Mouse (Mus musculus) forebrain, postnatal 0 days (tissue): ENCODE data around the gene Cntfr. TPM values are rescaled to one million over a fixed set of nuclear protein-coding genes. Genes with fewer than 3 reads are reported as not detected.

ENCODE experiments used
- ATAC-seq: fragments of 200-750 bp; cut with Nextera tagmentation; 2 replicates; pipeline ENCODE4 v1.8.0; 2017; ENCODE audit warnings: mild to moderate bottlenecking, moderate library complexity
- DNase-seq: peaks from one replicate; pipeline ENCODE4 v3.0.0-alpha.2; 2015
- H3K27ac ChIP-seq: fragments of 300-500 bp; sonication (generic); 2 replicates; pipeline ENCODE4 v1.5.1; 2014; ENCODE audit warnings: low read depth, mild to moderate bottlenecking, antibody characterized with exemption, low read length, moderate library complexity, mixed read lengths
- H3K27me3 ChIP-seq: fragments of 300-500 bp; sonication (generic); 2 replicates; pipeline ENCODE4 v1.6.1; 2014; ENCODE audit warnings: mild to moderate bottlenecking, low read length, mixed read lengths; ENCODE audit not compliant: insufficient read depth
- H3K36me3 ChIP-seq: fragments of 300-500 bp; sonication (generic); 2 replicates; pipeline ENCODE4 v1.6.1; 2014; ENCODE audit warnings: mild to moderate bottlenecking, moderate library complexity; ENCODE audit not compliant: insufficient read depth
- H3K4me1 ChIP-seq: fragments of 300-500 bp; sonication (generic); 2 replicates; pipeline ENCODE4 v1.6.1; 2014; ENCODE audit warnings: antibody characterized with exemption; ENCODE audit not compliant: insufficient read depth
- H3K4me2 ChIP-seq: fragments of 300-500 bp; sonication (generic); 2 replicates; pipeline ENCODE4 v1.6.1; 2014; ENCODE audit warnings: low read depth, mild to moderate bottlenecking, moderate library complexity
- H3K4me3 ChIP-seq: fragments of 300-500 bp; sonication (generic); 2 replicates; pipeline ENCODE4 v1.5.1; 2014; ENCODE audit warnings: low read depth, low read length, mixed read lengths
- H3K9ac ChIP-seq: fragments of 300-500 bp; sonication (generic); 2 replicates; pipeline ENCODE4 v1.6.1; 2014; ENCODE audit warnings: mild to moderate bottlenecking
- H3K9me3 ChIP-seq: fragments of 300-500 bp; sonication (generic); 2 replicates; pipeline ENCODE4 v1.6.1; 2016; ENCODE audit warnings: low read length
- CTCF ChIP-seq: sonication (generic); IDR thresholded peaks from 2 replicates; pipeline ENCODE4 v1.5.1; 2016; ENCODE audit warnings: antibody characterized with exemption, control low read depth, low read depth
- WGBS: fragments of 180-500 bp; shearing (Covaris S2); extraction: QIAGEN DNeasy Blood & Tissue Kit; methylation state at CpG from one replicate; pipeline ENCODE4 v1.1.7; 2014; 5-methylcytosine and 5-hydroxymethylcytosine counted together
- polyA plus RNA-seq: library from polyadenylated mRNA; unstranded; fragments of >200 nt; fragmentation: Nextera tagmentation; extraction: Ambion mirVana; gene quantifications from 2 replicates; pipeline ENCODE4 v1.2.1, GENCODE M21; 2015
- total RNA-seq: library from RNA; depleted of rRNA; stranded (reverse); fragments of >200 nt; gene quantifications from 2 replicates; pipeline ENCODE4 v1.2.3, GENCODE M21; 2014

The Cntfr gene
- total and polyA plus RNA-seq, 2 experiments from 2014 or later, result 14.2 to 25.9 TPM

DNA sequence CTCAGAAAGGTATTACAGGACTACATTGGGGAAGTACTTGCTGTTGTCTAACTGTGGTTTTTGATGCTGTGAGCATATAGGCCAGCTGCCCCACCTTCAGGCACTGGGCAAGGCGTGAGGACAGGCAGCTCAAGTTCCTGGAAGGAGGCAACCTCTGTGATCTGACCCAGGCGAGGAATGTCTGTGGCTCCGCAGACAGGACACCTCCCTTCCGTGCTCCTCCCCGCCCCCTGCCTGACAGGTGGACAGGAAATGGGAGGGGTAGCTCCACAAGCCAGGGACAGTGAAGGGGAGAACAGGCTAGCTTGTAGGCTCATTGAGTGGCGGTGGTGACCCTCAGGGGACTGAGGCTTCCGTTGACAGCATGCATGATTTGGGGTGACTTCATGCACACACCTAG is 32.4 kb downstream of the Cntfr start:
- Histone ChIP-seq H3K4me3 (no peak overlapping the region), H3K9ac (no peak overlapping the region), H3K4me2 (no peak overlapping the region), H3K9me3 (no peaks in the 10 kb centered on the region), H3K4me1 (no peaks in the 10 kb centered on the region), H3K36me3 (peaks cover 6% of the 10 kb centered on the region; the same call in 1 of the 2 replicates), H3K27me3 (no peaks in the 10 kb centered on the region), H3K27ac (no peak overlapping the region)
- 77% methylated on average over 7 of the region's 7 CpGs for WGBS
- TF ChIP-seq CTCF, result no peak
- ATAC-seq (no peak), DNase-seq (no peak)

DNA sequence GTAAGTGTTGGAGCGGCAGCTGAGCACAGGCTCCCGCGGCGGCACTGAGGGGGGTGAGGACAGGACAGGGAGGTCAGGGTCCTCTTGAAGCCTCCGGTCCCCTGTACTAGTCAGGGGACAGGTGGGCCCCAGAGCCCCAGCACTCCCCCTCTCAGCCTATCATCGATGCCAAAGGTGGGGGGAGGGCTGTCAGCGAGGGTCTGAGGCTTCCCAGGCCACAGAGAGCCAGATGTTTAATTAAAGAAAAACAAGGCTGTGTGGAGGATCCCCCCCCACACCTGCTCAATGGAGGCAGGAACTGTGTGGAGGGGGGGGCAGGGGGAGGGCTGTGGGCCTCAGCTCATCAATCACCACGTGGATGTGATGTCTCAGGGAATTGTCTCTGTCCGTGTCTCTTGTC is 33.3 kb downstream of the Cntfr start:
- peaks cover 6% of the 10 kb centered on the region; the same call in 1 of the 2 replicates for H3K36me3 ChIP-seq
- no peak for TF ChIP-seq CTCF
- no peak overlapping the region for H3K27ac ChIP-seq
- DNase-seq (no peak), ATAC-seq (no peak)
- 68% methylated on average over 9 of the region's 9 CpGs for WGBS
- no peak overlapping the region for H3K4me3 ChIP-seq
- no peaks in the 10 kb centered on the region for H3K9me3 ChIP-seq
- H3K4me1 ChIP-seq, result no peaks in the 10 kb centered on the region
- no peak overlapping the region for H3K4me2 ChIP-seq
- H3K27me3 ChIP-seq, result no peaks in the 10 kb centered on the region
- H3K9ac ChIP-seq, result no peak overlapping the region

DNA sequence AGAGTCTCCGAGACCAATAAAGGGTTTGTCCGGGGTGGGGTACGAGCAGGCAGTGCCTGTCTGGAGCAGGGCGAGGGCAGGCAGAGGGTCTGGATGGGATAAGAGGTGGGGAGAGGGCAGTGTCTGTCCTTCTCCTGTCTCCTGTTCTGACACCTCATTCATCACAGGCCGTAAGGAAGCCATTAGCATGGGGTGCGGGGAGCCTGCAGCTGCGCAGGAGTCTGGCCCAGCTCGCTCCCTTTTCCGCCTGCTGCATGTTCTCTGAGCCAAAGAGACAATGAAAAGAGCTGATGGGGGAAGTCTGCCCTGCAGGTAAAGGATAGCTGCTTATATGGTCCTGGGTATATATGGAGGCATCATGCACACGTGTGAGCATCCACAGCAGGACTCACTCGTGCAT is 34.2 kb downstream of the Cntfr start:
- Histone ChIP-seq H3K4me2 (no peak overlapping the region), H3K4me3 (no peak overlapping the region), H3K9me3 (no peaks in the 10 kb centered on the region), H3K9ac (no peak overlapping the region), H3K4me1 (no peaks in the 10 kb centered on the region), H3K36me3 (peaks cover 6% of the 10 kb centered on the region; the same call in 1 of the 2 replicates), H3K27ac (no peak overlapping the region), H3K27me3 (no peaks in the 10 kb centered on the region)
- no peak for TF ChIP-seq CTCF
- ATAC-seq, result no peak
- 80% methylated on average over 11 of the region's 11 CpGs for WGBS
- no peak for DNase-seq

DNA sequence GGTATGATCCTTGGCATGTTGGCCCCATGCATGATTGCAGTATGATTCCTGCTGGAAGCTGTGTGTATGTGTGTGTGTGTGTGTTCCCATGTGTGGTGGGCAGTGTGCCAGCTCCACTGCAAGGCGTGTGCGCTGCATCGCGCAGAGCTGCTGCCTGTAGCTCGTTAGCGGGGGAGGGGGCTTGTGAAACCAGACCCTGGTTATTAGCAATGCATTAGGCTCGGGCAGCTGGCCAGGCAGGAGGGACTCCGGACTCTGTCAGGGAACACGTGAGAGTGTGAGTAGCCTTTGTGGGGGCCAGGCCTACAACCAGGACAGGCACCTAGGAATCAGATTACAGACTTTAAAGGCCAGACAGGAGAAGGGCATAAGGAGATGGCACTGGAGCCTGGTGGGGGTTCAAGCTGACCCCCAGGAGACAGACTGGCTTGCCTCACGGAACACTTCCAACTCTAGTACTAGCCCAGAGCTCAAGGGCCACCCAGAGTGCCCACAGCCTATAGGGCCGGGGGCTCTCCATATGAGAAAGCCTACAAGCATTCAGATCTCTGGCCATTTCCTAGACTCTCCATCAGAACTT is 35.9 kb downstream of the Cntfr start:
- no peaks in the 10 kb centered on the region for H3K9me3 ChIP-seq
- no peak overlapping the region for H3K27ac ChIP-seq
- H3K4me1 ChIP-seq, result no peaks in the 10 kb centered on the region
- H3K4me2 ChIP-seq, result no peak overlapping the region
- ATAC-seq (peak; percentile 21; the same call in 1 of the 2 replicates), DNase-seq (peak; percentile 62)
- TF ChIP-seq CTCF, result no peak
- no peak overlapping the region for H3K9ac ChIP-seq
- H3K27me3 ChIP-seq, result no peaks in the 10 kb centered on the region
- H3K36me3 ChIP-seq, result peaks cover 6% of the 10 kb centered on the region; the same call in 1 of the 2 replicates
- no peak overlapping the region for H3K4me3 ChIP-seq
- WGBS, result 19% methylated on average over 11 of the region's 11 CpGs

DNA sequence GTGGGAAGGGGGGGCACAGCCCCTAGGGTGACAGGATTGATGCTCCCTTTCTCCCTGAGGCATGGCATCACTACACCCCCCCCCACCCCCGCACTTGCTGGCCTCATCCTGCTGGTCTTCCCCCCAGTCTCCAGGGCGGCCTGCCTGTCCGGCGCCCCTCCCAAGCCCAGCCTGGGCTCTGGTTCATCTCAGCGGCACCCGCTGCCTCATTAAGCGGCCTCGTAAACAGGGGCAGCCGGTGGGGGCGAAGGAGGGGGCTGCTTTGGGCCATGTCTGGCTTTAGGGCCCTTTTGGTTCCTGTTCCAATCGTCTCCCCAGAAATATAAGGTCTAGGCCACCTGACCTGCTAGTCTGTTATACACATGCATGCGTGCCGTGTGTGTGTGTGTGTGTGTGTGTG is 37.3 kb downstream of the Cntfr start:
- H3K4me3 ChIP-seq, result no peak overlapping the region
- ATAC-seq, result no peak
- peaks cover 6% of the 10 kb centered on the region; the same call in 1 of the 2 replicates for H3K36me3 ChIP-seq
- no peak for DNase-seq
- H3K4me1 ChIP-seq, result no peaks in the 10 kb centered on the region
- no peaks in the 10 kb centered on the region for H3K9me3 ChIP-seq
- no peak overlapping the region for H3K9ac ChIP-seq
- no peak for TF ChIP-seq CTCF
- no peaks in the 10 kb centered on the region for H3K27me3 ChIP-seq
- no peak overlapping the region for H3K27ac ChIP-seq
- H3K4me2 ChIP-seq, result no peak overlapping the region
- WGBS, result 40% methylated on average over 13 of the region's 13 CpGs

DNA sequence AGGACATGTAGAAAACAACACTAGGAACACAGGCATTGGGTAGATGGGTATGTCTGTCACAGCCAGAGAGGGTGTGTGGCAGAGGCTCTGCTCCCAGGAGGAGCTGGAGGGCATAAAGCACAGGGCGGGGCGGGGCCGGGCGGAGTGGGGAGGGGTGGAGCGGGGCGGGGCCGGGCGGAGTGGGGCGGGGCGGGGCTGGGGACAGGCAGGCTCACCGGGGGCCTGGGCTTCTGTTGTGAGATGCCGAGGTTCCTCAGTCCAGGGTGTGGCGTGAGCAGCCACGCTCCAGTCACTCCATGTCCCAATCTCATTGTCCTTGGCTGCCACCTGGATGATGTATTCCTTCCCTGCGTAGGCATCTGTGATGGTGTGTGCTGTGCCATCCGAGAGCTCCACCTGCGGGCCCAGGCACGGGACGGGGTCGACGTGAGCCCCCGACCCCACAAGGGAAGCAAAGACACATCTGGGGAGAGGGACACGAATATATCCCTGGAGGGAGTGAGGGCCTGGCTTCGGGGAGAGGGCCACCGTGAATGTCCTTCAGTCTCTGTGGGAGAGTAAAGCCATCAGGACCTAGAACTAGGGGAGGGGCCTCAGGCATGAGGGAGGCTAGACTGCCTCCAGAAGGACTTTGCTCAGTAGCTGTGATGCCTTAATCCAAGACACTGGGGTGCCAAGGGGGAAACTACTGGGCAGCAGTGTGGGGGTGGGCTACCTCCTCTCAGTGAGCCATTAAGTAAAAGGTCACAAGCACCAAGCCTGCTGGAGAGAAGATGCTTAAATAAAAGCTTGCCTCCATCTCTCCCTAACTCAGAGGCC is 38.1 kb downstream of the Cntfr start:
- 27% methylated on average over 25 of the region's 25 CpGs for WGBS
- no peak overlapping the region for H3K9ac ChIP-seq
- no peaks in the 10 kb centered on the region for H3K27me3 ChIP-seq
- no peak overlapping the region for H3K4me2 ChIP-seq
- no peak overlapping the region for H3K27ac ChIP-seq
- no peak for DNase-seq
- no peak for TF ChIP-seq CTCF
- peaks cover 6% of the 10 kb centered on the region; the same call in 1 of the 2 replicates for H3K36me3 ChIP-seq
- no peaks in the 10 kb centered on the region for H3K9me3 ChIP-seq
- H3K4me3 ChIP-seq, result no peak overlapping the region
- ATAC-seq, result no peak
- H3K4me1 ChIP-seq, result no peaks in the 10 kb centered on the region

DNA sequence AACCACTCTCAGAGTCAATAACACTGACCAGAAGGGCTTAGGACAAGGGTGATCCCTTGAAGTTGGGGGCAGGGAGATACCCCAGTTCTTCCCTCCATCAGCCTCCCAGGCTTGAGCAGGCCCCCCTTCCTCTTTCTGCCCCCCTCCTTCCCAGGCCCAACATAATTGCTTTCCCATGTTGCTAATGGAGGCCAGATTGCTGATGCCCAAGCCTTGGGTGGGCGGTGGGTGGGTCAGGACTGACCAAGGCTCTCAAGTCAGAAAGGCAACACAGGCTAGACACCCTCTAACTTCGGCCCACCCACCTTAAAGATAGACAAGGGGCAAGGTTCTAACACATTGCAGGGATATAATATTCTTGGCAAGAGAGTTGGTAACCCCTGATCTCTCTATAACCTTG is 41.4 kb downstream of the Cntfr start:
- DNase-seq (no peak), ATAC-seq (no peak)
- H3K9me3 ChIP-seq, result no peaks in the 10 kb centered on the region
- TF ChIP-seq CTCF, result no peak
- H3K4me3 ChIP-seq, result no peak overlapping the region
- no peak overlapping the region for H3K27ac ChIP-seq
- H3K27me3 ChIP-seq, result no peaks in the 10 kb centered on the region
- whole genome bisulfite sequencing, result 82% methylated on average over 2 of the region's 2 CpGs
- no peaks in the 10 kb centered on the region for H3K4me1 ChIP-seq
- H3K9ac ChIP-seq, result no peak overlapping the region
- H3K4me2 ChIP-seq, result no peak overlapping the region
- H3K36me3 ChIP-seq, result no peaks in the 10 kb centered on the region; the same call in 1 of the 2 replicates
